Mouse (Mus musculus): ENCODE measurements around the gene Vat1l.

- no peak for TF ChIP-seq CEBPB (IDR thresholded peaks at IDR 0.05; ENCODE audit: low read depth)
- no peak for TF ChIP-seq CTCF (IDR thresholded peaks at IDR 0.05; ENCODE audit: control insufficient read depth, insufficient read depth, insufficient read length)
- TF ChIP-seq USF1 (IDR thresholded peaks at IDR 0.05; ENCODE audit: low read depth) = no peak
- TF ChIP-seq MYOD1 (IDR thresholded peaks at IDR 0.05; ENCODE audit: control insufficient read depth, insufficient read length, low read depth) = no peak
- TF ChIP-seq MYOG (IDR thresholded peaks at IDR 0.05; ENCODE audit: control insufficient read depth, extremely low read depth, insufficient read length) = no peak
These were observed 54.4 kb downstream of the Vat1l start for GRCm38 (mm10) chr8:114259713-114260355.
